Mouse (Mus musculus): ENCODE data around the gene Gm20683. TPM values are rescaled to one million over a fixed set of nuclear protein-coding genes. Genes with fewer than 3 reads are reported as not detected.

Gm20683 gene
- polyA plus RNA-seq (2017; shearing (Covaris generic)) = 1 to 10 TPM in 1 of 3 experiments, under 1 TPM in 2; 0.26 to 1.1 (median 0.67) TPM

DNA sequence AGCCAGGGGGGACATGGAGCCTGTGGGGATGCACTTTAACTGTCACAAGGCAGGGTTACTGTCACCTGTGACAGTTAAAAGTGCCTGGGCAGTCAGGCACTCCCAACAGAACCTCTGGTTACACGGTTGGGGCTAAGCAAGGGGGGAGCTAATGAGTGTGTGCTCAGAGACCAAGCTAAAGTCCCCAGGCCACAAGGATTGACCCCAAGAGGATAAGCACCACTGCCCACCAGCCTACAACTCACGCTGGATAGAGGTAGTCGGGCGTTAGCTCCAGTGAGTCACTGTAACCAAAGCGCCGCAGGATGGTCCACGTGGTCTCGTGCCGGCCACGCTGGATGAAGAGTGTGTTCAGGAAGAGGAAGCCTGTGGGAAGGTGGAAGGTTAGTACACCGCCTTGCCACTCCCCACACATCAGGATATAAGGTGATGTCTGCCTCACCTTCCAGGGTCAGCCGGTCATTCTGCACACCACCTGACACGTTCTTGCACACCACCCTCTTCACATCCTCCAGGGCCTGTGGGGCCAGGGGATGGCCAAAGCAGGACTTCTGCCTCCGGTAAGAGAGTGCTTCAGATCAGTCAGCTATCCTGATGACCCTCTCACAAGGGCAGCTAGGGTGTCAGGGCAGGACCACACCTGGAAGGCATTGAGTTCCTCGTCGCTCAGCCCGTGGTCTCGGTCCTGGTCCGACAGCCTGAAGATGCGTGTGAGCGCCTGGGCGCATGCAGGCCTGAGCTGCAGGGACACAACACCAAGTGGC is at the start of gene Gm20683:
Gene Gm20683, minus strand, starts transcription at position 647 of the 764 bp plus-strand sequence.
- ATAC-seq = no peak

DNA sequence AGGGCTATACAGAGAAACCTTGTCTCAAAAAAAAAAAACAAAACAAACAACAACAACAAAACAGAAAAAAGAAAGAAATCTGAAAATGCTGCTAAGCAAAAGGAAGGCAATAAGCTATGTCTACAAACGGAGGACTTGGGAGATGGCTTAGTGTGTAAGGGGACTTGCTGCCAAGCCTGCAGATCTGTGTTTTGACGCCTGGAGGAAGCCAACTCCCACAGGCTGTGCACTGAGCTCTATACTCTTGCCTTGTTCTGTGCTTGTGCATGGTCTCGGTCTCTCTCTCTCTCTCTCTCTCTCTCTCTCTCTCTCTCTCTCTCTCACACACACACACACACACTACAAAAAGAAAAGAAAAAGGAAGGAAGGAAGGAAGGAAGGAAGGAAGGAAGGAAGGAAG is 47.3 kb upstream of the Gm20683 start:
- ATAC-seq = no peak

GRCm38 (mm10) chr17:25887467-25887866 is 45.9 kb upstream of the Gm20683 start:
- no peak for ATAC-seq

DNA sequence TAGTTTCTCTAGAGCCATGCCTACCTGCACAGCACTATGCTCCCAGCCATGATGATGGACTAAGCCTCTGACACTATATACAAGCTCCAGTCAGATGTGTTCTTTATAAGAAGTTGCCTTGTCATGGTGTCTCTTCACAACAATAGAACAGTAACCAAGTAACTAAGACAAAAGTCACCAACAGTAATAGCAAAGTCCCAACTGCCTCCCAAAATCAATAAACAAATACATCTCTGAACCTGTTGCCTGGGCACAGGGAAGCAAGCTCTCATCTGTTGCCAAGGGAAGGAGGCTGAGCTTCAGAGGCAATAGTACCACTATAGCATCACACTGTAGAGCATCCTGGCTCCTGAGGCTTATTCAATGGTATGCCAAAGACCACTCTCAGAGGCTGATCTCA is 45.2 kb upstream of the Gm20683 start:
- ATAC-seq = no peak

DNA sequence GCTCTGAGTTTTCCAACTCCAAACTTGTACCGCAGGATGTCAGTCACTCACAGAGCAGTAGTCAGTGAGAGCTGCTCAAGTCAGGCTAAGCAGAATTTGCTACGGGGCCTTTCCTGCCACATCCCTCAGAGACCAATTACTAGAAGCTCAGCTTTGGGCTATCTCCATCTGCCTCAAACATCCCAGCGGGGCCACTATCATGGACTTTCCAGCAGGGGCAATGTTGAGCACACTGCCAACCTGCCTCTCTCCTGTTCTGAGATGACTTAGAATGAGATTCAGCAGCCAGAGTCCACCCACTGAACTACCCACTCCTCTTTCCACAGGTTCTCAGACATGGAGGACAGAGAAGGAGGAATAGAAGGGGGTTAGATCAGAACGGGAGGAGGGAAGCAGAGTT is 44.1 kb upstream of the Gm20683 start:
- ATAC-seq = no peak

GRCm38 (mm10) chr17:25883824-25884223 is 42.3 kb upstream of the Gm20683 start:
- ATAC-seq = no peak

DNA sequence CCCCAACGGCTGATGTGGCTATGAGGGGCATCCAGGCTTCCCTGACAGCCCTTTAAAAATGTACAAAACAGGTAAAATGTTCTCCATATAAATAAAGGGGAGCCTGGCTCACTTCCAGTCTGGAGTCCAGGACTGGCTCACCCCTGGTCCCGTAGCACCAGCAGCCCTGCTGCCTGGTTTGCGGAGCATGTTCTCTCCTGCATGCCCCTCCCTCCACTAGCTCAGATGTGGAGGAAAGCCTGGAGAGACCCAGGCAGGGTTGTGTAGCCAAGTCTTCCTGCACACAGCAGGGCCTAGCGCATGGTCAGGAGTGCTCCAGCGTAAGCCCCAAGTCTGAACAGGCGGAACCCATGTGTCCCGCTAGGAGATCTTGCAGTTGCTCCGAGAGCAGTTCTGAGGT is 41.7 kb upstream of the Gm20683 start:
- ATAC-seq = no peak

- ATAC-seq = no peak
Measured at GRCm38 (mm10) chr17:25882306-25882705, 40.7 kb upstream of the Gm20683 start.

GRCm38 (mm10) chr17:25881691-25882090 is 40.1 kb upstream of the Gm20683 start:
- no peak for ATAC-seq

- ATAC-seq = no peak
Measured at GRCm38 (mm10) chr17:25880913-25881641, 39.5 kb upstream of the Gm20683 start.

DNA sequence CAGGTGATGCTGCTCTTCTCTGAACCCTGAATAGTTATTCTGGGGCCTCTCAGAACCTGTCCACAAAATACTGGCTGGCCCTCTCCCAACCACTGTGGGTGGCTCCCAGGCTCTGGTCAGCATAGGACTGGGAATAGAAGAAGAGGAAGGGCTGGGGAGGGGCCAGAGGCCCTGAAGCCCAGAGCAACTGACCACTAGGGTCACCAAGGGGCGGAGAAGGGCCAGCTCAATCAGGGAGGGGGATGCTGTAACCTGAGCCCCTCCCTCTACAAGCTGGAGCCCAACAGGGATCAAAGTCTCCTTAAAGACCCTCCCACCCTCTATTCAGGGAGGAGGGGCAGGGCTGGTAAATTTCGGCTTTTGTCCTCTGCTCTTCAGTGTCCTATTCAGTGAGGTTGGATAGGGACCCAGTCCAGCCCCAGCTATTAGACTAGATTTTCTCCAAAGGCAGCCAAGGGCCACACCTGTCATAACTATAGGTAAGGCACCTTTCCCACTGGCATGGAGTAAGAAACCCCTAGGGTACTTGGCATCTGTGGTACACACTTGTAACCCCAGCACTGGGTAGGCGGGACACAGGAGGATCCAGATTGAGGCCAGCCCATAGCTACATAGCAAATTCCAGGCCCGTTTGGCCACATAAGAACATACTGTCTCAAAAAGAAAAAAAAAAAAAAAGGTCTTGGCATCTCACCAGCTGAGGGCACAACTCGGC is 38.8 kb upstream of the Gm20683 start, which contains the start of gene Wfikkn1:
Gene Wfikkn1, minus strand, starts transcription at position 663 of the 715 bp plus-strand sequence.
- no peak for ATAC-seq

GRCm38 (mm10) chr17:25879750-25880149 is 38.2 kb upstream of the Gm20683 start:
- no peak for ATAC-seq

DNA sequence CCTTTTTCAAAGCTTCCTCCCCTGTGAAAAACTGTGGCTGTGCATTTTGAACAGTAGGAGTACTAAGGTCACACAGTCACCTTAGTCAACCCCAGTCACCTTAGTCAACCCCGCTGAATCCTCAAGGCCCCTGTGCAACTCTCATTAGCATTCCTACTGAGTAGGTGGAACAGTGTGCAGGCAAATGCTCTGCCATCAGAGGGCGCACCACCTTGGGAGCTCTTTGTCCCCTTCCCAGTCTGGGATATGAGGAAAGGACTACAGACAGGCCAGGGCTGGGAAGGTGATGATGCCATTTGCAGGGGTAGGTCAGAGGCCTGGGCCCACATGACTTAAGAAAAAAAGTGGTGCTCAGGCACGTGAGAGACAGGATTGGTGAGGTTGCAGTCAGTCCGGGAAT is 37.7 kb upstream of the Gm20683 start:
- no peak for ATAC-seq

DNA sequence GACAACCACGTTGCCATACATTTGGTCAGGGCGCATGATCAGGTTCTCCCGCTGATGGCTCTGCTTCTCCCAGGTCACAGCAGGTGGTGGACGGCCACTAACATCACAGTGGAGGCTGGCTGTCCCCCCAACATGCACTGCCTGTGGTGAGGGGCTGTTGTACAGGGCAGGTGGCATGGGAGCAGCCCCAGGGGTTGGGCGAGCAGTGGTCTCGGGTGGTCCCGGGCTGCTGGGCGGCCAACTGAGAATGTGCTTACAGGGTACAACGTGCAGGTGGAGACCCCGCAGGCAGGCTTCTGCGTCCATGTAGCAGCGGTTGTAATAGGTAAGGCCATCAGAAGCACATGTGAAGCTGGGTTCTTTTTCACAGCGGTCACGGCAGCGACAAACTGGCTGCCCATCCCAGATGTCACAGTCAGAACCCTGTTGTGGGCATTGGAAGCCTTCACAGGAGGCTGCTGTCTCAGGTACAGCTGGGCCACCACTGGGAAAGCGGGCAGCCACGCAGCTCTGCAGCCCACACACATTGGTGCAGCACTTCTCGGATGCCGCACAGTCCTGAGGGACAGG is 37.1 kb upstream of the Gm20683 start:
- no peak for ATAC-seq

GRCm38 (mm10) chr17:25877741-25878610 is 36.4 kb upstream of the Gm20683 start:
- no peak for ATAC-seq

DNA sequence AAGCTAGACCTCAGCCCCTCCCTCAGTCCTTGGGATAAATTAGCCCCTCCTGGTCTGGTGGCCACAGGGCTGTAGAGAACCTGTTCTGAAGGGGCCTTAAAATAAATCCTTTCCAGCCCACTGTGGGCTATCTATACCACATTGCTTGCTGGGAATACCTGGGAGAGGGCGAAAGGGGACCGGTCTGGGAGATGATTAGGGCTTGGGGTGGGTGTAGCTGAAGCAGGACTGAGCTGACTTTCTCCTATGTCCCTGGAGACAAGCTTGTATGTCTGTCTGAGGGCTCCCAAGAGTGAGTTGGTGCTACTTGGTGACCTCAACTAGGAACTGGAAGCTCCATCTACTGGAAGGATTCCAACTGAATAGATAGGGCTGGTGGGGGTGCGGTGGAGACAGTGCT is 35.5 kb upstream of the Gm20683 start:
- ATAC-seq = no peak

DNA sequence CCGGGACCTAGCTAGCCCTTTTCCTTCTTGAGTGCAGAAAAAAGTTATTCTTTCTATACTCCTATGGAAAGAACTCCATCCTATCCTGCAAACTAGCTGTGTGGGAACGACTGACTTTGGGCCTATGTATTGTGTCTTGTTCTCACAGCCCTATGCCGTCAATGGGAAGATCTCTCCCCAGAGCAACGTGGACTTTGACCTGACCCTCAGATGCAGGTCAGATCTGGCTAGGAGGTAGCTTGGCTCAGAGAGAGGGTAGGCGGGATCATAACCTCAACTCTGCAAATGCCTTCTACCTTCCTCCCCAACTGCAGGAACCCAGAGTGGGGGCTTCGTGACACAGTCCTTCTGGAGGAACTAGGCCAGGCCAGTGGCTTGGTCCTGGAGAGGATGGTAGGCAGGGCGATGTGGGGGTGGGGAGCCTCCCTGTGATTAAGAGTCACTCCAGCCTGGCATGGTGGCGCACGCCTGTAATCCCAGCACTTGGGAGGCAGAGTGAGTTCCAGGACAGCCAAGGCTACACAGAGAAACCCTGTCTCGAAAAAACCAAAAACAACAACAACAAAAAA is 34.9 kb upstream of the Gm20683 start:
- ATAC-seq = no peak

- peak; percentile 77 for ATAC-seq
Measured at GRCm38 (mm10) chr17:25875171-25876136, 33.9 kb upstream of the Gm20683 start.

DNA sequence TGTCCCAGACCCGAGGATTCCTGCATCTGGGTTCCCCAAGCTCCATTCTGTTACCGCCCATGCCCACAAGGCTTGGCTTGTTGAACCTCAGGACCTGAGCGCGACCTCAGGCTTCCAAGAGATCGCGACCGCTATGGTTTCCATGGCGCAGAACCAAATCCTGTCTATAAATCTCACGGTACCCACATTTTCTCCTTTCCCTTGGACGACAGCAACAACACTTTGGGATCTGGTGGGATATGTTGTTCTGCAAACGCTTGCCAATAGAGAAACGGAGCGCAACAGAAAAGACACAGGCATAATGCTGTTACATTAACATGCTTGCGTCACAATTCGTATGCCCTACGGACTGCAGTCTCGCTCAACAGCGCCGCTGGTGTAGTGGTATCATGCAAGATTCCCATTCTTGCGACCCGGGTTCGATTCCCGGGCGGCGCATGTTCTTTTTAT is 33.2 kb upstream of the Gm20683 start, which contains the start of gene Mettl26:
Gene Mettl26, plus strand, starts transcription at position 354 of the 450 bp plus-strand sequence.
- ATAC-seq = peak; percentile 80

- ATAC-seq = no peak
Measured at GRCm38 (mm10) chr17:25874148-25874720, 32.7 kb upstream of the Gm20683 start.

All from inflammation-experienced regulatory T-cells, adult 6 months (primary cell).